Mouse (Mus musculus) bone marrow macrophage, adult 2 months (primary cell): ENCODE data around the gene Cyp1a2.
"Not testable (repeated sequence)": the region's sequence is repeated elsewhere in the genome, so short reads cannot be mapped to it uniquely, and the experiment has no call there.

ENCODE experiments used
- CTCF ChIP-seq: IDR thresholded peaks from 2 replicates; pipeline ENCODE4 v1.5.1; 2012; ENCODE audit warnings: low read depth, mild to moderate bottlenecking, low read length, moderate library complexity
- POLR2A ChIP-seq: IDR thresholded peaks from 2 replicates; pipeline ENCODE4 v1.6.1; 2012; ENCODE audit warnings: mild to moderate bottlenecking, low read depth, low read length, borderline replicate concordance

- not testable (repeated sequence) for TF ChIP-seq CTCF, POLR2A
Observed at GRCm38 (mm10) chr9:57710214-57710613, 26.7 kb upstream of the Cyp1a2 start.
